Mouse (Mus musculus) myocyte (in vitro differentiated cells): ENCODE measurements at regions not wholly inside any gene's neighbourhood (a gene's known extent, or its start where the extent isn't known, plus 50 kb on each side); places are given as distances from the start of the nearest gene placed in this dataset.

Source experiments
- CEBPB ChIP-seq: IDR thresholded peaks from 2 replicates; pipeline ENCODE4 v1.6.1; 2011; ENCODE audit warnings: mild to moderate bottlenecking, moderate library complexity; ENCODE audit not compliant: poor library complexity, insufficient read depth, severe bottlenecking
- E2F4 ChIP-seq: IDR thresholded peaks from one replicate; pipeline ENCODE4 v1.6.1; 2011; ENCODE audit warnings: mild to moderate bottlenecking, control low read depth, moderate library complexity; ENCODE audit not compliant: insufficient read depth
- MAX ChIP-seq: IDR thresholded peaks from one replicate; pipeline ENCODE4 v1.6.1; 2011; ENCODE audit warnings: low read depth, mild to moderate bottlenecking, control low read depth
- MYOD1 ChIP-seq, 3 experiments: IDR thresholded peaks; one replicate each; pipeline ENCODE4 v1.6.1; 2011; ENCODE audit warnings: control low read depth in 2 of 3, low read depth in 2 of 3, mild to moderate bottlenecking in 2 of 3, moderate library complexity in 1 of 3; ENCODE audit not compliant: insufficient read length in 2 of 3, control insufficient read depth in 1 of 3
- MYOG ChIP-seq, 3 experiments: IDR thresholded peaks; one replicate each; pipeline ENCODE4 v1.6.1; 2011; ENCODE audit warnings: control low read depth in 2 of 3, low read depth in 2 of 3, mild to moderate bottlenecking in 2 of 3; ENCODE audit not compliant: insufficient read length in 2 of 3, control insufficient read depth in 1 of 3, insufficient read depth in 1 of 3
- POLR2A ChIP-seq: IDR thresholded peaks from one replicate; pipeline ENCODE4 v1.6.1; 2011; ENCODE audit warnings: low read depth, mild to moderate bottlenecking, control low read depth, moderate library complexity; ENCODE audit not compliant: insufficient read length
- POLR2AphosphoS2 ChIP-seq: IDR thresholded peaks from one replicate; pipeline ENCODE4 v1.6.1; 2011; ENCODE audit warnings: low read depth, control low read depth; ENCODE audit not compliant: insufficient read length
- REST ChIP-seq: IDR thresholded peaks from one replicate; pipeline ENCODE4 v1.6.1; 2011; ENCODE audit warnings: mild to moderate bottlenecking, control low read depth, moderate library complexity; ENCODE audit not compliant: insufficient read depth, insufficient read length
- SRF ChIP-seq: IDR thresholded peaks from one replicate; pipeline ENCODE4 v1.6.1; 2011; ENCODE audit warnings: low read depth; ENCODE audit not compliant: control insufficient read depth, insufficient read length
- TCF12 ChIP-seq: IDR thresholded peaks from one replicate; pipeline ENCODE4 v1.6.1; 2011; ENCODE audit warnings: mild to moderate bottlenecking, control low read depth; ENCODE audit not compliant: poor library complexity, insufficient read depth, severe bottlenecking
- TCF3 ChIP-seq: IDR thresholded peaks from one replicate; pipeline ENCODE4 v1.6.1; 2011; ENCODE audit warnings: low read depth, control low read depth; ENCODE audit not compliant: insufficient read length
- USF1 ChIP-seq: IDR thresholded peaks from one replicate; pipeline ENCODE4 v1.6.1; 2011; ENCODE audit warnings: low read depth, mild to moderate bottlenecking, control low read depth, moderate library complexity

- no peak for TF ChIP-seq POLR2A
- TF ChIP-seq MYOD1 (IDR thresholded peaks at IDR 0.05; ENCODE audit: control insufficient read depth in 1 of 3, insufficient read length in 2 of 3, low read depth in 2 of 3), result no peak
- TF ChIP-seq MYOG (IDR thresholded peaks at IDR 0.05; ENCODE audit: control insufficient read depth in 1 of 3, insufficient read depth in 1 of 3, insufficient read length in 2 of 3, low read depth in 2 of 3), result no peak
- TF ChIP-seq POLR2AphosphoS2, result no peak
- TF ChIP-seq MAX, result no peak
- TF ChIP-seq USF1, result no peak
- TF ChIP-seq SRF, result no peak
- TF ChIP-seq TCF12, result no peak
- TF ChIP-seq E2F4, result no peak
- no peak for TF ChIP-seq TCF3
- no peak for TF ChIP-seq CEBPB
- TF ChIP-seq REST, result no peak
These were observed 860.1 kb downstream of the Epha4 start for GRCm38 (mm10) chr1:76654826-76655225.
